Mouse (Mus musculus): ENCODE data around the gene Lrrc61.

Gene Lrrc61

DNA sequence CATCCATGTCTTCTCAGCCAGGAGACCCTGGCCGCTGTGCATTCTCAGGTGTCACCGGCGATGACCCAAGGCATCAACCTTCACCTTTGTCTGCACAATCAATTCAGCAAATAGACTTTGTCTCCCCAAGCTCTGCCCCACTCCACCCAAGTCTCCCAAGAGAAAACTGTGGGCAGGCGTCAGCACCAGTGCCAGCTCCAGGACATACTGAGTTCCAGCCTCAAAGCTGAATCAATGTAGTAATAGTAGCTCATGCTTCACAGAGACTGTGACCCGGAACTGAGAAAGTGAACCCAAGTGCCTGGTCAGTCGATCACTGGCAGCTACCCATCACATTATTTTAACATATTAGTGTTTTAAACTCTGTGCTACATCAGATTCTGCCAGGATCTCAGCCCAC is 6.3 kb upstream of the Lrrc61 start:
- no peak for DNase-seq (ENCODE audit: low read depth)

GRCm38 (mm10) chr6:48552918-48553317 is 1.7 kb upstream of the Lrrc61 start:
- DNase-seq (ENCODE audit: low read depth): peak; percentile 83

DNA sequence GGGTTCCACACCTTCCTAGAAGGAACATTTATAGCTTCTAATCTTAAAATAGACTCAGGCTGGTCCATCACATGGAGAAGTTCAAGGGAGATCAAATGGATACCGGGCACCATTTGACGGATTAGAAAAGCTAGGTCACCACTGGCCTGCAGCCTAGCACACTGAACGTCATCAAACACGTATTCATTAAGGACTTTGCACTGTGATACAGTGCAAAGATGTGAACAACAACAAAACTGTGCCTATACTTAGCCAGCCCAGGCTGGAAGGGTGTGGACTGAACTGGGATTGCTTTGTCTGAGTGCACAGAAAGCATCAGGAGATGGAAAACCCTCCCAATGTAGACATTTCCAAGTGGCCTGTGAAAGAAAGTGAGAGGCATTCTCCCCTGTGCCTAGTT is 777 bp upstream of the Lrrc61 start:
- DNase-seq (ENCODE audit: low read depth): no peak

DNA sequence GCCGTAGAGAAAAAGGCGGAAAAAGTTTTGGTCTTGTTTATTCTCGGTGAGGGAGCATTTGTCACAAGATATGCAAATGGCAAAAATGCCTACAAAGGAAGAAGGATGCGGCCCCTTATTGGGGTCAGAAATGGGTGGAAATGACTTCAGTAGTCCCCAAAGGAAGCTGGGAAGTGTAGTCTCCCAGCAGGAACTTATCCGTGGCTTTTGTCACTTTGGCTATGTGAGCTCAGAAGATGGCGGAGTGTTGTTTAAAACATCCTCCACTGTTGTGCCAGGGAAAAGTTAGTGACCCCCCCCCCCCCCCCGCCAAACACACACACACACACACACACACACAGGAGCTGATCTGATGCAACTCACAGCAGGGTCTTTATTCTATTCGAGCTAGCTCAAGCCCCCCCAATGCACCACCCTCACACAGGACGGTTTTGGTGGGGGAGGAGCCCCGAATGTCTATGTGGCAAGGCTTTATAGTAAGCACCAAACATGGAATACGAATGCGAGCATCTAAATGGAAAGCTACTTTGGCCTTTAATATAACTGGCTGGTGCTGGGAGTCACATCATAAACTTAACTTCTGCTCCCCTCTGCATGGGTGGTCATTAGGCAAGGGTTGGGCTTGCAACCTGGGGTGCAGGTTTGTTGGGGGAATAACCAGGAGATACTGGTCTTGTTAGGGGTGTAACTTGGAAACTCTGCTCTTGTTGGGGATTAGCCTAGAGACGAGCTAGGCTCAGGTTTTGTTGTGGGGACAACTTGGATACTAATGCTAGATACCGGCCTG is 701 bp downstream of the Lrrc61 start:
- no peak for DNase-seq (ENCODE audit: low read depth)

DNA sequence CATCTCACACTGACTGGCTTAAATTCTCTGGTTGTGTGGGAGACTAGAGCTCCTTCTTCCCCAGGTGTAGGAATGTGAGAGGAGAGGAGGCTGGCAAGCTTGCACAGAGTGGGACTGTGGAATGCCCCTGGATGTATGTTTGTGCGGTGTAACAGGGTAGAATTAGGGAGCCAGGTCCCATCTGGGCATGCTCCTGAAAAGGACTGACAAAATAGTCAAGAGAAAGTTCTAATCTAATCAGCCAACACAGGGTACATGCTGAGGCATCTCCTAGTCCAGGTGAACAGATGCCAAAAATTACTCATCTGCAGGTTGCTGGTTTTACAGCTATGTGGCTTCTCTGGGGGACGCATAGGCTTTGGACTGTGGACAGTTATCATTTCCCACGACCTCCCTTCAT is 1.4 kb downstream of the Lrrc61 start:
- DNase-seq (ENCODE audit: low read depth): no peak

GRCm38 (mm10) chr6:48565693-48566310 is 11.2 kb downstream of the Lrrc61 start:
- DNase-seq (ENCODE audit: low read depth): no peak

DNA sequence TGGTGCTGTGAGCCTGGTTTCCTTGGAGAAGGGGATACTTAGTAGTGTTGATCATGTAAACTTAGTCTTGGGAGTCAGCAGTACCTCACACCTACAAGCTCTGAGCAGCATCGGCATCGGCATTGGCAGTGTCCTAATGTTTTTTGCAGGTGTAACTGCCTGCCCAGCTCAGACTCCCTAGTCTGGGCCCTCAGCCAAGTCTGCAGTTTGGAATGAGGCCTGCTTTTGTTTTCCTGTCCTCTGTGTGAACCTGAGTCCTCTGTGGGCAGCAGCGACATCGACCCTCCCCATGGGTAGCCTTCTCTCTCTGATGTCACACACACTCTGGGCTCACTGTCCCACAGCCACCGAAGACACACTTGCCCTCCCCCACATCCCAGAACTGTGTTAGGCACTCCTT is 11.7 kb downstream of the Lrrc61 start:
- DNase-seq (ENCODE audit: low read depth): no peak

DNA sequence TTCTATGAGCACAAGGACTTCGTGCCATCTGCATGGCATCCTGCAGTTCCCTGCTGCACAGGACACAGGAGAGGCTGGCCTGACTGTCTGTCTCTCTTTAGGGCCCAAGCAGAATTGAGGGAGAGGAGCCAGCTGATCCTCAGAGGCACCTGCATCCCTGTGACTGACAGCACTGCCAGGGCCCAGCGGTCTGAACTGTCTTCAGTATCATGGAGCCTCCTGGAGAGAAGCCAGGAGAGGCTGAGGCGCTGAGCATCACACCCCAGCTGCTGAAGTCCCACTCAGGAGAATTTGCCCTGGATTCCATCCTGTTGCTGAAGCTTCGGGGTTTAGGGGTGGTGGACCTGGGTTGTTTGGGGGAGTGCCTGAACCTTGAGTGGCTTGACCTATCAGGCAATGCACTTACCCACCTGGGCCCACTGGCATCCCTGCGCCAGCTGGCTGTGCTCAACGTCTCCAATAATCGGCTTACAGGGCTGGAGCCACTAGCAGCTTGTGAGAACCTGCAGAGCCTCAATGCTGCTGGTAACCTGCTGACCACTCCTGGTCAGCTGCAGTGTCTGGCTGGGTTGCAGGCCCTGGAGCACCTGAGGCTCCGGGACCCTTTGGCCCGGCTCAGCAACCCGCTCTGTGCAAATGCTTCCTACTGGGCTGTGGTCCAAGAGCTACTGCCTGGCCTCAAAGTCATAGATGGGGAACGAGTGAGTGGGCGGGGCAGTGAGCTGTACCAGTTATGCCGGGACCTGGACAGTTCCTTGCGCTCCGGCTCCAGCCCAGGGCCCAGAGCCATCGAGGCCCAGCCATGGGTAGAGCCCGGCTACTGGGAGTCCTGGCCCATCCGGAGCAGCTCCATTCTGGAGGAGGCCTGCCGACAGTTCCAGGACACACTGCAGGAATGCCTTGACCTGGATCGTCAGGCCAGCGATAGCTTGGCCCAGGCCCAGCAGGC is 13.7 kb downstream of the Lrrc61 start:
- no peak for DNase-seq (ENCODE audit: low read depth)

- no peak for DNase-seq (ENCODE audit: low read depth)
These were observed 14.6 kb downstream of the Lrrc61 start for GRCm38 (mm10) chr6:48569065-48569807.

DNA sequence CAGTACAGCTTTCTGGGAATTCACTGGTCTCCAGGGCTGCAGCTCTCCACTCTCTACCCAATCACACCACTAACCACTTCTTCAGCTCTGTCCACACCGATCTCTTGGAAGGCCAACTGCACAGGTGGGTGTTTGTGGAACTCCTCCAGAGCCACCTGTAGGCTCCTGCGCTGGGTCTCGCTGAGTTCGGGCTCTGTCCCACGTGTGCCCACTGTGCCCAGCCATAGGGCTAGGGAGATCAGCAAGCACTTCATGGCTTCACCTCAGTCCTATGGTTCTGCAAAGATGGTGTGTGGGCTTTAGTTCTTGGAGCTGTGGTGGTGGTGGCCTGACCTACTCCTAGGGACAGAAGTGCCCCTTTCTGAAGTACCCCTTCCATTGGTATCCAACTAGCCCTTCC is 17.4 kb downstream of the Lrrc61 start:
- DNase-seq (ENCODE audit: low read depth): no peak

- DNase-seq (ENCODE audit: low read depth): no peak
These were observed 18.0 kb downstream of the Lrrc61 start, which contains the start of gene Rarres2 for GRCm38 (mm10) chr6:48572572-48573061. Rarres2 (minus strand) TSS chr6:48572789.

DNA sequence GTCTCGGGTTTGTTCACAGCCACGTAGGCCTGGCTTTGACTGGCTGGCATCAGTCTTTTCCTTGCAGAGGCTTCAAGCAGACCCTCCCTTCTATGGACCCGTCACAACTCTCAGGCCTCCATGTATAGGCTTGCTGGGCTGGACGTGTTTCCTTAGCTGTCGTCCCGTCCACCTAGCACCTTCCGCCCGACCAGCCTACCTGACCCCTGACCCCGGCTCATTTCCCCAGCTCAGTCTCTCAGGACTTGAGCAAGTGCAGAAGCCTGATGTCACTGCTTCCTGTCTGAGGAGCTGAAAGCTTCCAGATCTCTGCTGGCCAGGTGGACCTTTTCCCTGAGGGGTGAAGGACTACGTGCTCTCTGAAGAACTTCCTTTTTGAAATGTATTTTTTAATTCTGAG is 18.7 kb downstream of the Lrrc61 start:
- no peak for DNase-seq (ENCODE audit: low read depth)

DNA sequence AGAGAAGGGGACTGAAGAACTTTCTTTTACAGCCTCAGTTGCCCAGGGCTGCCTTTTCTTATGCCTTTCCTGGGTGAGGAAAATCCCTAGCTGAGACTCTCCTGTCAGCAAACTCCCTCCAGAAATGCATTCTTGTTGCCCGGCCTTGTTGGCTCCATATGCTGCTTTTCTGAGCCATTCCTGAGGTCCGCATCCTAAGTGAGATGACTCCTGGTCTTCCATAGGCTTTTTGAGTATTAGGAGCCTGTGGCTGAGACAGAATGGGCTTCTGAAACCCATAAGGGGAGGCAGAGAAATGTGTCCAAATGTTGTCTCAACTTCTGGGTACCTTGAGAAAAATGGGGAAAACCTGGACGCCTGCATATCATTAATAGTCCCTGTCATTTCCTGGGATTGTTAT is 19.4 kb downstream of the Lrrc61 start:
- DNase-seq (ENCODE audit: low read depth): no peak

GRCm38 (mm10) chr6:48578736-48579135 is 24.1 kb downstream of the Lrrc61 start:
- DNase-seq (ENCODE audit: low read depth): no peak

DNA sequence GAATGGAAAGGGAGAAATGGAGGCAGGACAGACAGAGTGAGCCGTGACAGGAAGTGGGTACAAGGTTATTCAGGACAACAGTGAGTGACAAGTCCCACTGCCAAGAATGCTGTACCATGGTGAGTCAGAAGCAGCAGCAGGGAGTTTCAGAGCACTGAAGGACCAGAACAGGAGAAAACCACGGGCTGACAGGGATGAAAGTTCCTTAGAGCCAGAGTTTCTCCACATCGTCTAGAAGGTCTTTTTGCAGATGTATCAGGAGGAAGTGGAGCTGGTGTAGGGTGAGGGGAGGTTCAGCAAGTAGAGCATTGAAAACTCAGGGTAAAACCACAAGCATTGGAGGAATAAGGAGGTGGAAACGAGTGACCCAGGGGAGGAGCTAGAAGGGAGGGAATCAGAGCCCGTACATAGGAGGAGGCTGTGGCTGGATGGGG is 24.6 kb downstream of the Lrrc61 start:
- DNase-seq (ENCODE audit: low read depth): no peak

- DNase-seq (ENCODE audit: low read depth): no peak
These were observed 26.7 kb downstream of the Lrrc61 start for GRCm38 (mm10) chr6:48581257-48581656.

- DNase-seq (ENCODE audit: low read depth): no peak
These were observed 27.4 kb downstream of the Lrrc61 start for GRCm38 (mm10) chr6:48582037-48582436.

GRCm38 (mm10) chr6:48589194-48589750 is 34.7 kb downstream of the Lrrc61 start, which contains the start of gene Gm45021:
Gm45021 (plus strand) TSS chr6:48589610.
- no peak for DNase-seq (ENCODE audit: low read depth)

- DNase-seq (ENCODE audit: low read depth): no peak
These were observed 36.7 kb downstream of the Lrrc61 start for GRCm38 (mm10) chr6:48591221-48591845.

- no peak for DNase-seq (ENCODE audit: low read depth)
These were observed 37.3 kb downstream of the Lrrc61 start for GRCm38 (mm10) chr6:48591871-48592270.
